Mouse (Mus musculus): ENCODE measurements at regions not wholly inside any gene's neighbourhood (a gene's known extent, or its start where the extent isn't known, plus 50 kb on each side); places are given as distances from the start of the nearest gene placed in this dataset.
A peak's percentile ranks its signal among the peaks of the same experiment; 100 is the strongest.

- DNase-seq, result no peak
- no peak for TF ChIP-seq POLR2A (IDR thresholded peaks at IDR 0.05; ENCODE audit: borderline replicate concordance, extremely low read depth, low read depth, low read length)
- TF ChIP-seq CTCF (IDR thresholded peaks at IDR 0.05; ENCODE audit: insufficient read depth, low read length), result no peak
- no peaks in the 10 kb centered on the region for H3K4me1 ChIP-seq (ENCODE audit: control insufficient read depth, insufficient read depth, low read length)
- 51% methylated on average over 2 of the region's 2 CpGs for WGBS
- H3K4me3 ChIP-seq (replicated peaks; ENCODE audit: extremely low read depth, low read depth, low read length), result no peak overlapping the region
Observed at GRCm38 (mm10) chr12:99060702-99061101, 140.3 kb downstream of the Ttc8 start.

DNA sequence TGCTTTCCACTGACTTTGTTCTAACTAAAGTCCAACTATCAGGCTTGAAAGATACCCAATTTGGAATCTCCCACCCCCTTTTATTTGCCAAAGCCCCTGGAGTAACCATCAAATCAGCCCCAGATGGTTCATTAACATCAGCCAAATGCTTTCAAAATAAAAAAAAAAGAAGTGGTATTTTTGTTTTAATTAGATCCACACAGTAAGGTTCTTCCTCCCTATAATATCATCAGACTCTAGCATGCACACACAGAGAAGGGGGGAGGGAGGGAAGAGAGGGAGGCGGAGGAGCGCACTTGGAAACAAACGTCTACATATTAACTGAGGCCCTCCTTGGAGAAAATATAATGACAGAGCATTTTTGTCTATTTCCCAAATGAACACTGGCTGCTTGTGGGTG lies 143.1 kb downstream of the Ttc8 start:
- 79% methylated on average over 3 of the region's 3 CpGs for WGBS
- no peak overlapping the region for H3K4me3 ChIP-seq (replicated peaks; ENCODE audit: extremely low read depth, low read depth, low read length)
- DNase-seq, result no peak
- no peak for TF ChIP-seq POLR2A (IDR thresholded peaks at IDR 0.05; ENCODE audit: borderline replicate concordance, extremely low read depth, low read depth, low read length)
- no peak for TF ChIP-seq CTCF (IDR thresholded peaks at IDR 0.05; ENCODE audit: insufficient read depth, low read length)
- H3K4me1 ChIP-seq (ENCODE audit: control insufficient read depth, insufficient read depth, low read length), result no peaks in the 10 kb centered on the region

GRCm38 (mm10) chr12:99063885-99064284 lies 143.5 kb downstream of the Ttc8 start:
- Histone ChIP-seq H3K4me3 (replicated peaks; ENCODE audit: extremely low read depth, low read depth, low read length) (no peak overlapping the region), H3K4me1 (ENCODE audit: control insufficient read depth, insufficient read depth, low read length) (no peaks in the 10 kb centered on the region)
- no peak for TF ChIP-seq CTCF (IDR thresholded peaks at IDR 0.05; ENCODE audit: insufficient read depth, low read length)
- no peak for TF ChIP-seq POLR2A (IDR thresholded peaks at IDR 0.05; ENCODE audit: borderline replicate concordance, extremely low read depth, low read depth, low read length)
- 80% methylated on average over 8 of the region's 8 CpGs for WGBS
- DNase-seq, result no peak

GRCm38 (mm10) chr12:99067962-99068361 lies 147.6 kb downstream of the Ttc8 start:
- Histone ChIP-seq H3K4me1 (ENCODE audit: control insufficient read depth, insufficient read depth, low read length) (no peaks in the 10 kb centered on the region), H3K4me3 (replicated peaks; ENCODE audit: extremely low read depth, low read depth, low read length) (no peak overlapping the region)
- TF ChIP-seq CTCF (IDR thresholded peaks at IDR 0.05; ENCODE audit: insufficient read depth, low read length), result no peak
- no peak for TF ChIP-seq POLR2A (IDR thresholded peaks at IDR 0.05; ENCODE audit: borderline replicate concordance, extremely low read depth, low read depth, low read length)
- WGBS, result 32% methylated on average over 3 of the region's 3 CpGs
- no peak for DNase-seq

DNA sequence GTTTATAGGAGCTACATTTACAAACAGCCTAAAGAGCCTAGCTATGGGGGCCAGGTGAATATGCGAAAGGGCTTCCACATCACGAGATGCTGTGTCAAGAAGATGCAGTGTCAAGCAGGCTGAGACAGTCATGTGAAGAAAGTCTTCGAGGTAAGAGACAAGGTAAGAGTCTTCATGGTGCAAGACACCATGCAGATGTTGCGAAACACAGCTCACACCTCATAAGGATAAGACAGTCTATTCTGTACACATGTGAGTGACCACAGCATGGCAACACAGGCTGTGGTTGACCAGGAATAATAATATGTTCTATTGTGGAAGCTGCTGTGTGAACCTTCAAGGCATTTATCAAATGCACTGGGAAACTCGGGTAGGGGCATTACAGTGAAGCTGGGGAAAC lies 153.4 kb downstream of the Ttc8 start:
- TF ChIP-seq CTCF (IDR thresholded peaks at IDR 0.05; ENCODE audit: insufficient read depth, low read length), result no peak
- no peak for TF ChIP-seq POLR2A (IDR thresholded peaks at IDR 0.05; ENCODE audit: borderline replicate concordance, extremely low read depth, low read depth, low read length)
- Histone ChIP-seq H3K4me1 (ENCODE audit: control insufficient read depth, insufficient read depth, low read length) (no peaks in the 10 kb centered on the region), H3K4me3 (replicated peaks; ENCODE audit: extremely low read depth, low read depth, low read length) (no peak overlapping the region)
- no peak for DNase-seq
- 79% methylated on average over 5 of the region's 5 CpGs for WGBS

DNA sequence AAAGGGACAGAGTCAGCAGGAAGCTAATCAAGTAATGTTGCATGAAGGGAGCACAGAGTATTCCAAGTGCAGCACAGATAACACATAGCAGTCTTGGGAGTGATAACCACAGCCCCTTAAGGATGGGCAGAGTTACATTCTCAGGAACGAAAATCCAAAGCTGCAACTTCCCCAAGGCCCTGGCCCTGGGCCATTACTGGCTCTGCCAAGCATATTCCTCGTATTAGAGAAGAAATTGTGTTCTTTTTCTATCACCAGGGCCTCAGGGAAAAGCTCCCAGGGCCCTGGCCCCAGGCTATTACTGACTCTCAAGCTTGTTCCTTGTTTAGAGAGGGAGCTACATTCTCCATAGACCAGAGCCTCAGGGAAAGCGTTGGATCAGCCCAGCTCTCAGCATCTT lies 157.0 kb downstream of the Ttc8 start:
- DNase-seq, result no peak
- WGBS, result 42% methylated on average over 3 of the region's 3 CpGs
- no peaks in the 10 kb centered on the region for H3K4me1 ChIP-seq (ENCODE audit: control insufficient read depth, insufficient read depth, low read length)
- TF ChIP-seq POLR2A (IDR thresholded peaks at IDR 0.05; ENCODE audit: borderline replicate concordance, extremely low read depth, low read depth, low read length), result no peak
- TF ChIP-seq CTCF (IDR thresholded peaks at IDR 0.05; ENCODE audit: insufficient read depth, low read length), result no peak
- H3K4me3 ChIP-seq (replicated peaks; ENCODE audit: extremely low read depth, low read depth, low read length), result no peak overlapping the region

GRCm38 (mm10) chr12:99079873-99080272 lies 159.5 kb downstream of the Ttc8 start:
- 77% methylated on average over 1 of the region's 1 CpGs for WGBS

DNA sequence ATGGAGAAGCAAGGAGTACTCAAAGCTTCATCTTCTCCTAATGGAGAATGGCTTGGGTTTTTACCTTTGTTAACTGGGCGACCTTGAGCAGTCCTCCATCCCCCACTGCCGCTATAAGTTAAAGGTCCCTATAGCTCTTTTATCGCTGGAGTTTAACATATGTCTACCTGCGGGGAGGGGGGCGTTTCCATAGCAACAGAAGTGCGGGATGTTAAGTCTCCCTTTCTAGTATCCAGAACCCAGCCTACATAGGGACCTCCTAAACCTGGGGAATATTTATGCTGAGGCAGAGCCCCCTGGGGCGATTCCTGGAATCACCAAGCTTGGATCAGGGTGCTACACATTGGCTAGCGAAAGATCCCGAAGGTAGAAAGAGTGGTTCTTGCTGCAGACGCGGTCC lies 163.2 kb downstream of the Ttc8 start:
- WGBS, result 41% methylated on average over 11 of the region's 11 CpGs
- DNase-seq, result no peak
- no peaks in the 10 kb centered on the region for H3K4me1 ChIP-seq (ENCODE audit: control insufficient read depth, insufficient read depth, low read length)
- no peak overlapping the region for H3K4me3 ChIP-seq (replicated peaks; ENCODE audit: extremely low read depth, low read depth, low read length)
- TF ChIP-seq CTCF (IDR thresholded peaks at IDR 0.05; ENCODE audit: insufficient read depth, low read length), result no peak
- no peak for TF ChIP-seq POLR2A (IDR thresholded peaks at IDR 0.05; ENCODE audit: borderline replicate concordance, extremely low read depth, low read depth, low read length)

More at GRCm38 (mm10) chr12:99079873-99080272, 159.5 kb downstream of the Ttc8 start:
- no peak for DNase-seq
- no peak overlapping the region for H3K4me3 ChIP-seq (replicated peaks; ENCODE audit: extremely low read depth, low read depth, low read length)
- TF ChIP-seq CTCF (IDR thresholded peaks at IDR 0.05; ENCODE audit: insufficient read depth, low read length), result no peak
- no peak for TF ChIP-seq POLR2A (IDR thresholded peaks at IDR 0.05; ENCODE audit: borderline replicate concordance, extremely low read depth, low read depth, low read length)
- no peaks in the 10 kb centered on the region for H3K4me1 ChIP-seq (ENCODE audit: control insufficient read depth, insufficient read depth, low read length)

DNA sequence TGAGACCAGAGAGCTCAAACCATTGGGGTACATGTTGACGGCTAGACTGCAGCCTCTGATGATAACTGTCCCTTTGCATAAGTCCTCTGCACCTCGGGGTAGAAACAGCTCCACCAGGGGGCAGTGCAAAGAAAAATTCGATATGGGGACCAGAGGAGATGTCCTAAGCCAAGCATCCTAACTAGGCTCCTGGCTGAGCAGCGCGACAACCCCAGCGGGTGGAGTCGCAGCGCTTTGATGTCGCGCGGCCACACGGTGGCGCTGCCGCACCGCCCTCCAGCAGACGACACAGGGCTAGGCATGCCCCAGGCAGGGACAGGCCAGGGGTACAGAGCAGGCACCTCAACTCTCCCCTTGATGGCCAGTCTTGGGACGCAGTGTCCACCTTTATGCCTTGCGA lies 163.8 kb downstream of the Ttc8 start:
- TF ChIP-seq CTCF (IDR thresholded peaks at IDR 0.05; ENCODE audit: insufficient read depth, low read length) (peak; percentile 74), POLR2A (IDR thresholded peaks at IDR 0.05; ENCODE audit: borderline replicate concordance, extremely low read depth, low read depth, low read length) (no peak)
- DNase-seq, result peak; percentile 61
- Histone ChIP-seq H3K4me1 (ENCODE audit: control insufficient read depth, insufficient read depth, low read length) (no peaks in the 10 kb centered on the region), H3K4me3 (replicated peaks; ENCODE audit: extremely low read depth, low read depth, low read length) (no peak overlapping the region)
- 4% methylated on average over 18 of the region's 18 CpGs for WGBS

DNA sequence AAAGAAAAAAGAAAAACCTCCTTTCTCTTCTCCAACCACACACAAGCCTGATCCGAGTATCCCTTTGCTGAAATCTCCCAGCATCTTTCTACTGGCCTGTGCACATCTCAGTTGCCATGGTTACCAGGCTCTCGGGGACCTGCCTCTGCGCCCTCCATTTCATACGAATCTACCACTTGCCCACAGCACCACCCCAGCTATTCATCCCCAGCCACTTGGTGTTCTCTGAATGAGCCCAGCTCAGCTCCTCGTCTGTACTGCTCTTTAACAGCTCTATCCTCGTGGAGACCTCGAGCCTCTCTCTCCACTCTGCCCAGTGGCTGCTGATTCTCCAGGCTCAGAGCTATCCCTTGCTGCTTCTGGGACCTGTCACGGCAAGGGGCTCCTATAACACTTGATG lies 166.9 kb downstream of the Ttc8 start:
- no peak overlapping the region for H3K4me3 ChIP-seq (replicated peaks; ENCODE audit: extremely low read depth, low read depth, low read length)
- DNase-seq, result no peak
- H3K4me1 ChIP-seq (ENCODE audit: control insufficient read depth, insufficient read depth, low read length), result no peaks in the 10 kb centered on the region
- 57% methylated on average over 8 of the region's 8 CpGs for WGBS
- TF ChIP-seq POLR2A (IDR thresholded peaks at IDR 0.05; ENCODE audit: borderline replicate concordance, extremely low read depth, low read depth, low read length) (no peak), CTCF (IDR thresholded peaks at IDR 0.05; ENCODE audit: insufficient read depth, low read length) (no peak)
